Mouse (Mus musculus) Muller cell, postnatal 12 days (primary cell): ENCODE measurements around the gene Rhbg.
A peak's percentile ranks its signal among the peaks of the same experiment; 100 is the strongest.
"Not testable (repeated sequence)": the region's sequence is repeated elsewhere in the genome, so short reads cannot be mapped to it uniquely, and the experiment has no call there.

Experiments
- DNase-seq: peaks from one replicate; pipeline ENCODE4 v3.0.0-alpha.2; 2015; ENCODE audit errors: inconsistent ontology term

The Rhbg gene

GRCm38 (mm10) chr3:88254268-88254926 is at the start of gene Rhbg:
Rhbg (minus strand) TSS chr3:88254709.
- DNase-seq: peak; percentile 73

GRCm38 (mm10) chr3:88299172-88299571 is 44.7 kb upstream of the Rhbg start:
- DNase-seq: no peak

DNA sequence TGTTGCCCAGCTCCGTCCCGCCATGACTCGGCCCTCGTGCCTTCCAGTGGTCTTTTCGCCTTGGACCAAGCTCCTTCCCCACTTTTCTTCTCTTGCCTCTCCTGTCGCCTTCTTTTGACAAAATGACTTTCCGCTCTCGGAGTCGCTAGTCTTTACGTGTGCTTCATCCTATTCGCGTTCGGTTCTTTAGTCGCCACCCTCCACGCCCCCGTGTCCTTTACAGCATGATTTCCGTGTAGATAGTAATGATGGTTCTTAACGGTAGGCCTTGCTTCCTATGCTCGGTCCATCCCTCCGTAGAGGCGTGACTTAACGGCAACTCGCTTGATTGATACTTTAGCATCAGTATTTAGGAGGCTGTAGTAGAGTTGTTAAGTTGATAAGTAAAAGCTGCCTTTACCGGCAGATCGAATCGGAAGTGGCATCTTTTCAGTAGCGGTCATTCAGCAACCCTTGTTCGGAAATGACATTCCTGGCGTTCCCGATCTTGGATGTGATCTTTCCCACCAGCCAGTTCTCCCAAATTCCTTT is 42.9 kb upstream of the Rhbg start:
- peak; percentile 63 for DNase-seq

DNA sequence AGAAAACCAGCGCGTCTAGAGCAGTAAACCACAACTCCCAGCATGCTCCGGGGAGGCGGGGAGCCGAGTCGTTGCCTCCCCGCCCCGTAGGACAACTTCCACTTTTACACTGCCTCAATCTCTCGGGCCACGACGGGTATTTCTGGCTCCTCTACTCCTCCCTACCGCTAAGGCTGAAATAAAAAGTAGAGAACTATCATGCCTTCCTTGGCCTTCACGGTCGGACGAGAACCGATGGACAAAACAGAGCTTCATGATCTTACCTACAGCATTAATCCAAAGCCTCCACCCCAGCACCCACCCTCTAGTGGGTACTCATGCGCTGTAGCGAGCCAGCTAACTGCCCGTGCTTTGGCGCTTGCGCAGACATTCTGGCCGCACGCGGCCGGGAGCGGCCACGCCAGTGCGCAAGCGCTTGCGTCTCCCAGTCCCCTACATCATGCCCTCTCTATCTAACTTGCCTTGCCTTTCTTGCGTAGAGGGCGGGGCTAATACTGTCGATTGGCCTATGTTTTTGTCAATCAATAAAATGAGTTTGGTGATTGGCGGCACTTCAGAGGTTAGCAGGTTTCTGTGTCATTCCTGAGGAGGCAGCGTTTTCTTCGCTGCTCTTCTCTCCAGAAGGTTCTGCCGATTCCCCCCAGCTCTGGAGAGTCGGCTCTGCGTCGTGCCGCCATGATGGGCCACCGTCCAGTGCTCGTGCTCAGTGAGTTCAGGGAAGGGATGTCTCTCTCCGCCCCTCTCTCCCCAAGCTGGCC is 42.2 kb upstream of the Rhbg start, which contains the start of the genes Tsacc and Cct3:
Tsacc (minus strand) TSS at position 439 of the 758 bp plus-strand sequence.
Cct3 (plus strand) TSS at position 556 of the 758 bp plus-strand sequence.
- DNase-seq: peak; percentile 97

DNA sequence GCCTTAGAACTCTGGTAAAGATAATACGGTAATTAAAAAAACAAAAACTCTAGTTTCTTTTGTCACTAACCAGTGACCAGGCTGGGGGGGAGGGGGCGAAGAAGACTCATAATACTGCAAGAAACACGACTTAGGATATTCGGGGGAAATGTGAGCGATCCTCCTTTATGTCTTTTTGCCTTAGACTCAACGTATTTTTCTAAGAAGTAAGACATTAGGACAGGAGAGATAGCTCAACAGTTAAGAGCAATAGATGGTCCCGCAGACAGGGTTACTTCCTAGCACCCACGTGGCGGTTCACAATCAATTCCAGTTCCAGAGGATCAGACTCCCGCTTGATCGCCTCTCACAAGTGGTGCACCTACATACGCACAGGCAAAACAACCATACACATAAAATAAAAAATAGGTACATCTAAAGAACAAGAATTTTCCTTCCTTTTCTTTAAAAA is 41.6 kb upstream of the Rhbg start:
- DNase-seq: peak; percentile 55

DNA sequence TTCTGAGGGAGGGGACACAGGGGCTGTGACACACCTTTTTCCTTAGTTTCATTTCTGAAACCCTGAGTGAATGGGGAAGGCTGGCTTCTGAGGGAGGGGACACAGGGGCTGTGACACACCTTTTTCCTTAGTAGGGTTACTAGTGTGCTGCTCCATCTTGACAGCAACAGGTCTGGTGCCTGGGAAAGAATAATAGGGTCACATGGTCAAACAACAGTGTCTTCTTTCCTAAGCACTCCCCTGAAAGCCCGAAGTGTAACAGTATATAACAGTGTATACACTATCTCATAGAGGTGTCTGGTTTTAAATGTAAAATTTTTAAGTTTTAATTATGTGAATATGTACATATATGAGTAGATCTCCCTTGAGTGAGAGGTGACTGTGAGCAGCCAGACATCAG is 40.8 kb upstream of the Rhbg start:
- DNase-seq: not testable (repeated sequence)

DNA sequence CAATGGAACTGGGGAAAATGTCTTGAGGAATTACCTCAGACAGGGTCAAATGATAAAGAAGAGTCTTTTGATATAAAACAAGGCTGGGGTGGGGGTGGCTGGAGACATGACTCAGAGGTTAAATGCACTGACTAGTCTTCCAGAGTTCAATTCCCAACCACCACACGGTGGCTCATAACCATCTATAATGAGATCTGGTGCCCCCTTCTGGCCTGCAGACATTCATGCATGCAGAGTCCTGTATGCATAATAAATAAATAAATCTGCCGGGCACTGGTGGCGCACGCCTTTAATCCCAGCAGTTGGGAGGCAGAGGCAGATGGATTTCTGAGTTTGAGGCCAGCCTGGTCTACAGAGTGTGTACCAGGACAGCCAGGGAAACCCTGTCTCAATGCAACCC is 37.5 kb upstream of the Rhbg start:
- DNase-seq: no peak

- DNase-seq: not testable (repeated sequence)
These were observed 33.7 kb upstream of the Rhbg start for GRCm38 (mm10) chr3:88288133-88288713.

- DNase-seq: no peak
These were observed 32.6 kb upstream of the Rhbg start, which contains the start of gene Gm38392 for GRCm38 (mm10) chr3:88287110-88287509. Gm38392 (minus strand) TSS chr3:88287210.

- DNase-seq: not testable (repeated sequence)
These were observed 31.0 kb upstream of the Rhbg start for GRCm38 (mm10) chr3:88285565-88285895.

DNA sequence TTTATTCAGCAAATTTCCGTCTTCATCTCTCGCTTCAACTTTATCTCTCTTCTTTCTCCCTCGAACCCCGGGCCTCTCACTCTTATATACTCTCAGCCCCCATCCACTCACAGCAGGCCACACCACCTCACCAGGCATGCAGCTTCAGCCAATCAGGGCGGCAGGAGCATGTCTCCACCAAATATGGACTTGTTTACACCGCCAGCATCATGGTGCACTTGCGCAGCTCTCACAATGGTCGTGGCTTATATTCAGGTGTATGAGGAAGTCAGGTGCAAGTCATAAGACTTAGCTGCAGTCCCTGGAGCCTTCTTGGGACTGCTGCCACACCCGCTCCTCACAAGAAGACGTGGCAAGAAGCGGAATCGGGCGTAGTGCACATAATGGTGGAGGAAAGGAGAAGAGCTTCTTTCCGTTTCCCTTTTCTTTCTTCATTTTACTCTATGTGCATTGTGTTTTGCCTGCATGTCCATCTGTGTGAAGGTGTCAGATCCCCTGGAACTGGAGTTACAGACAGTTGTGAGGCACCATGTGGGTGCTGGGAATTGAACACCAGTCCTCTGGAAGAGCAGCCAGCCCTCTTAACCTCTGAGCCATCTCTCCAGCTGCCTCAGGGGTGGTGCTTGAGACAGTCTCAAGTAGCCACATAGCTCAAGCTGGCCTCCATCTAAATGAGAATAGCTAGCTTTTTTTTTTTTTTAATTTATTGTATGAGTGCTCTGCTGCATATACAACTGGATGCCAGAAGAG is 30.5 kb upstream of the Rhbg start:
- DNase-seq: not testable (repeated sequence)

DNA sequence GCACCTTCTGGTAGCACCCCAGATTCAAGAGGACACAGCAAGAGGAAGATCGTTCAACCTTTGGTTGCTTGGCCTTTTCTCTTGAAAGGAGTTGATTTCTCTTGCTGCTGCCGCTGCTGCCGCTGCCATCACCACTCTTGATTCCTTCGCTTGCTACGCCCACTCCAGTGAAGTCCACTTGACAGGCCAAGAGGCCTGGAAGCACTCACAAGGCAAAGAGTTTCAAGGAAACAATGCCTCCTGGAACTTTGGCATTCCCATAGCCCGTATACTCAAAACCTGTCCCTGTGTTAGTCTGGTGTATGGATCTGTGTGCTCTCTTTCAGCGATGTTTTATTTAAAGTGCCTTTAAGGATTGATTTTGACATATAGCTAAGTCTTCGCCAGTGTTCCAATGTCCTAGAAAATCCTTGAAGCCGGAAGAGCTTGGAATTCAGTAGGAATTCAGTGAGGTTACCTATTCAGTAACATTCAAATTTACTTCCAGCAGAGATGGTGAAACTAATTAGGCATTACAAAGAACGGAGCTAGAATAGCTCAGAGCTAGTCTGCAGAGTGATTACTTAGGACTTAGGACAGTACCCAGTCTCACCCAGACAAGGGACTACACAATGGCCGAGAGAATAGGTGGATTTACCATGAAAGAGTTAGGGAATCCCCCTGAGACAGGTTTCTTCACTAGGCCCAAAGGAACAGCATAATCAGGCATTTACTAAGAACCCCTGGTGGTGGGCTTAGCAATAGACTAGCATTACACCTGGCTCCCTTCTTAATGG is 26.8 kb upstream of the Rhbg start:
- not testable (repeated sequence) for DNase-seq

DNA sequence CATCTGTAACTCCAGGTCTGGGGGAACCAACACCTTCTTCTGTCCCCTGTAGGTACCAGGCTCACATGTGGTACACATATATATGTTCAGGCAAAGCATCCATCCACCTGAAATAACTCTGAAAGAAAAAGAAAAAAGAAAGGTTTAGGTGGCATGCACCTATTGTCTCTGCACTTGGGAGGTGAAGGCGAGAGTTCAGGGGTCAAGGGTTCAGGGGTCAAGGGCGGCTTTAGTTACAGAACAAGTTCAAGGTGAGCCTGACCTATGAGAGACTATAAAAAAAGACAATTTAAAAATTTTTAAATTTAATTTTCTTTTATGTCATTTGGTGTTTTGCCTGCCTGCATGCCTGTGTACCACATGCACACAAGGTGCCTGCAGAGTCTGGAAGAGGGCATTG is 25.5 kb upstream of the Rhbg start:
- no peak for DNase-seq

DNA sequence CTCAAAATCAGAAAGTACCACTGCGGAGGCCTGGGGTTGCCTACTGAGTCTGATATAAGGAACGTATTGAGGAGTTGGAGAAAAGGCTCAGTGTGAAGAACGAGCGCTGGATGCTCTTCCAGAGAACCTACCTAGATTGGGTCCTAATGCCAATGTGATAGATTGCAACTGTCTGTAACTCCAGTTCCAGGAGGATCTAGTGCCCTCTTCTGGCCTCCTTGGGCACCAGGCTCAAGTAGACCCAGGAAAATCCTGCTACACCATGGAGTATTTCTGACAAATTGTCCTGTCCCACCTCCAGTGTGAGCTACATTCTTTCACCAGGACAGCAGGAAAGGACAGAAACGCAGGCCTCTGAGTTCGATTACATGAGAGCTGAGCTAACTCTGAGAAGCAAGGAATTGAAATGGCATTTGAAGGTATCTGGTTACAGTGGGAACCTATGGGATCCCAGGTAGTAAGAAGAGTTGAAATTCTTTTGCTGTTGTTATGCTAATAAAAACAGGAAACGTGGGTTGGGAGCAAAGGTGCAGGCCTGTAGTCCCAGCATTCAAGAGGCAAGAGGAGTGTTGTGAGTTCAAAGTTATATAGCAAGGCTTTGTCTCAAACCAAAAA is 22.1 kb upstream of the Rhbg start:
- peak; percentile 8 for DNase-seq

GRCm38 (mm10) chr3:88276121-88276520 is 21.6 kb upstream of the Rhbg start:
- no peak for DNase-seq

DNA sequence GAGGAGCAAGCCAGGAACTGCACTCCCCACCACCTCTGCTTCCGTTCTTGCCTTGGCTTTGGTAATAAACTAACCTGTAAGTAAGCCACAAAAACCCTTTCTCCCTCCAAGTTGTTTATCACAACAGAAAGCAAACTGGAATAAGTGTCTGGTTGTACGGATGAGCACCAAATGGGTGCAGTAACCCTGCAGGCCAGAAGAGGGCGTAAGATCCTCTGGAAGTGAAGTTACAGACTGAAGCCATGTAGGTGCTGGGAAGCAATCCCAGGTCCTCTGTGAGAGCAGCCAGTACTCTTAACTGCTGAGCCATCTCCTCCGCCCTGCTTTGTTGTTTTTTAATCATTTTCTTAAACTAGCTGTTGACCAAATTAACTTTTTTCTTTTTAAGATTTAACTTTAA is 19.5 kb upstream of the Rhbg start:
- no peak for DNase-seq

DNA sequence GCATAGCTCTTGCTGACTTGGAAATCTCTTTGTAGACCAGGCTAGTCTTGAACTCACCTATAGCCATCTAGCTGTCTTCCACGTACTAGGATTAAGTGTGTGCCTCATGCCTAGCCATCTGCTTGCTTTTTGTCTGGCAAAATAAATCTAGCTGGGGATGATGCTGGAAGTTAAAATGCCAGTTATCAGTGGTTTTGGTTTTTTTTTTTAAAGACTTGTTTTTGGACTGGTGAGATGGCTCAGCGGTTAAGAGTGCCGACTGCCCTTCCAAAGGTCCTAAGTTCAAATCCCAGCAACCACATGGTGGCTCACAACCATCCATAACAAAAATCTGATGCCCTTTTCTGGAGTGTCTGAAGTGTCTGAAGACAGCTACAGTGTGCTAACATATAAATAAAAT is 17.4 kb upstream of the Rhbg start:
- DNase-seq: no peak

- DNase-seq: not testable (repeated sequence)
These were observed 16.8 kb upstream of the Rhbg start for GRCm38 (mm10) chr3:88271298-88271697.

DNA sequence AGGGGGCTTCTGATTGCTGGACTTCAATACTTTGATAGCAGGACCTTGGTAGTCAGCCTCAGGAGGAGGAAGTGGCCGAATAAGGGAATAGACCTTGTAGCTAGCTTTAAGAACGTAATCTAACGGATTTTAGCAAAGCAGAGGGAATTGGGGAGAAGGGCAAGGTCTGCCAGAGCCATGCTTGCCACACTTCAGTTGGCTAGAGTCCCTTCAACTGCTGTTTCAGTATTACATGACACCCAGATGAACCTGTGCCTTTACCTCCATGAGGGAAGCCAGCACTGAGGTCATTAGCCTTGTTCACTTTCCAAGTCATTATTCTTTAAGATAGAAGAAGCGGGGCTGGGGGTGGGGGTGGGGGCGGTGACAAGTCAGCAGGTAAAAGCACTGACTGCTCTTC is 14.5 kb upstream of the Rhbg start:
- DNase-seq: no peak

DNA sequence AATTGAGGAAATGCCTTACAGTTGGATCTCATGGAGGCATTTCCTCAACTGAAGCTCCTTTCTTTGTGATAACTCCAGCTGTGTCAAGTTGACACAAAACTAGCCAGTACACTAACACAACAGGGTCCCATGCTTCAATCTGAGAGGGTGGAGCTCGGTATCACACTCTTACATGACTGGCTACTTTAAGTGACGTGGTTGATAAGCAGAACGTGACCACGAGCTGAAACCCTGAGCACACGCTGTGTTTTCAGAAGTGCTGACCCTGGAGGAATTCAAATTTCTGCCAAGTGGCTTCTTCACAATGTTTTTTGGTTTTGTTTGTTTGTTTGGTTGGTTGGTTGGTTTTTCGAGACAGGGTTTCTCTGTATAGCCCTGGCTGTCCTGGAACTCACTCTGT is 13.5 kb upstream of the Rhbg start:
- DNase-seq: not testable (repeated sequence)
